Mouse (Mus musculus): ENCODE data around the gene Fosb. TPM values are rescaled to one million over a fixed set of nuclear protein-coding genes. Genes with fewer than 3 reads are reported as not detected.
A peak's percentile ranks its signal among the peaks of the same experiment; 100 is the strongest.

Fosb gene
- total and polyA plus RNA-seq, 2 experiments from 2014 or later = 0.36 to 5.1 TPM

DNA sequence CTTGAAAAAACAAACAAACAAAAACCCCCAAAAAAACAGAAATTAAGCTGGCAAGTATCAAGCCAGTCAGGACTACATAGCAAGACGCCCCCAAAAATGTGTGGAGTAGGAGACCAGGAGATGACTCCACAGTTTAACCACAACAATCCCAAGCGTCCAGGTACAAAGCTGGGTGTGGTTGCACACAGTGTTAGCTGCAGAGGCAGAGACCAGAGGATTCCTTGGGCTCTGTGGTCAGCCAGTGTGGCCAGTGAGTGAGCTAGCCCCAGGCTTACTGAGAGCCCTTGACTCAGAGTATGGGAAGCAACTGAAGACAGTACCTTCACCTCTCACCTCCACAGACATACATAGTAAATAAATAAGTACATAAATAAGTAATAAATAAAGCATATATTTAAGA is 22.1 kb upstream of the Fosb start:
- no peak overlapping the region for H3K9ac ChIP-seq
- peaks cover 13% of the 10 kb centered on the region; the same call in 1 of the 2 replicates for H3K4me1 ChIP-seq (ENCODE audit: insufficient read depth)
- DNase-seq (no peak), ATAC-seq (no peak)
- no peak for TF ChIP-seq CTCF (IDR thresholded peaks at IDR 0.05; ENCODE audit: low read depth)
- H3K4me2 ChIP-seq (ENCODE audit: low read depth) = no peak overlapping the region
- no peaks in the 10 kb centered on the region for H3K27me3 ChIP-seq (ENCODE audit: insufficient read depth, low read length)
- no peaks in the 10 kb centered on the region for H3K36me3 ChIP-seq (ENCODE audit: insufficient read depth)
- no peaks in the 10 kb centered on the region for H3K9me3 ChIP-seq (ENCODE audit: low read length)
- 80% methylated on average over 2 of the region's 2 CpGs for WGBS
- H3K4me3 ChIP-seq (ENCODE audit: low read depth, low read length) = no peak overlapping the region
- no peak overlapping the region for H3K27ac ChIP-seq (ENCODE audit: low read depth, low read length)

DNA sequence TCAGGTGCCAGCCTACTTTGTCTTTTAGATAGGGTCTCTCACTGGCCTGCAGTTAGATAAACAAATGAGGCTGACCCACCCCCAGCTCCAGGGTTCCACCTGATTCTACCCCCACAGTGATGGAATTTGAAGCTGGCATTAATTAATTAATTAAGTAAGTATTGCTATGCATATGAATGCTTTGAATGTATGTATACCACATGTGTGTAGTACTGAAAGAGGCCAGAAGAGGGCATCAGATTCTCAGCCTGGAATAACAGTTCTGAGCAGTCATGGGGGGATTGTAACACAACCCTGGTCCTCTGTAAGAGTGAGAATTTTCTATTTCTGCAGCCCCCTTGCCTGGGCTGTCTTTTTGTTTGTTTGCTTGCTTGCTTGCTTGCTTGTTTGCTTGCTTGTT is 18.6 kb upstream of the Fosb start:
- ATAC-seq = no peak
- DNase-seq = no peak
- peak; percentile 45; the same call in 1 of the 2 replicates for TF ChIP-seq CTCF (IDR thresholded peaks at IDR 0.05; ENCODE audit: low read depth)
- Histone ChIP-seq H3K36me3 (ENCODE audit: insufficient read depth) (no peaks in the 10 kb centered on the region), H3K27ac (ENCODE audit: low read depth, low read length) (no peak overlapping the region), H3K4me1 (ENCODE audit: insufficient read depth) (peaks cover 21% of the 10 kb centered on the region; the same call in 1 of the 2 replicates), H3K4me2 (ENCODE audit: low read depth) (no peak overlapping the region), H3K4me3 (ENCODE audit: low read depth, low read length) (no peak overlapping the region), H3K9ac (no peak overlapping the region), H3K9me3 (ENCODE audit: low read length) (no peaks in the 10 kb centered on the region), H3K27me3 (ENCODE audit: insufficient read depth, low read length) (no peaks in the 10 kb centered on the region)

DNA sequence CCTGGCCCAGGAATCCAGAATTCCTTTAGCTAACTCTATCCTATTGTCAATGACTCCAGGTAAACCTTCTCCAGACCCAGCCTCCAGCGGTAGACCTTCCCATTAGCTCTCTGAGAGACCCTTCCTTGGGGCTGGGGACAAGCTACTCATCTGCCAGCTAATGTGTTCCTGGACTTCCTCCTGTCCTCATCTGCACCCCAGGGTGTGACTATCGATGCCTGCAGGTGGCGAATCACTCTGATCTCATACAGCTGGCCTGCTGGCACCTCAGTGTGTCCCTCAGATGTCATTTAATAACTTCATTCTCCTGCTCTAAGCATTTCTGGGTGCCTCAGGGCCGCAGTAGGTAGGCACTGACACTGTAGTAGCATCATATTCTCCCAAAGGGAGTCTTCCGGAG is 17.9 kb upstream of the Fosb start:
- H3K27me3 ChIP-seq (ENCODE audit: insufficient read depth, low read length) = no peaks in the 10 kb centered on the region
- no peaks in the 10 kb centered on the region for H3K9me3 ChIP-seq (ENCODE audit: low read length)
- peaks cover 21% of the 10 kb centered on the region; the same call in 1 of the 2 replicates for H3K4me1 ChIP-seq (ENCODE audit: insufficient read depth)
- H3K27ac ChIP-seq (ENCODE audit: low read depth, low read length) = no peak overlapping the region
- no peak overlapping the region for H3K9ac ChIP-seq
- TF ChIP-seq CTCF (IDR thresholded peaks at IDR 0.05; ENCODE audit: low read depth) = no peak
- H3K36me3 ChIP-seq (ENCODE audit: insufficient read depth) = no peaks in the 10 kb centered on the region
- 81% methylated on average over 5 of the region's 5 CpGs for WGBS
- no peak for DNase-seq
- H3K4me2 ChIP-seq (ENCODE audit: low read depth) = no peak overlapping the region; the same call in 1 of the 2 replicates
- no peak overlapping the region for H3K4me3 ChIP-seq (ENCODE audit: low read depth, low read length)
- no peak for ATAC-seq

DNA sequence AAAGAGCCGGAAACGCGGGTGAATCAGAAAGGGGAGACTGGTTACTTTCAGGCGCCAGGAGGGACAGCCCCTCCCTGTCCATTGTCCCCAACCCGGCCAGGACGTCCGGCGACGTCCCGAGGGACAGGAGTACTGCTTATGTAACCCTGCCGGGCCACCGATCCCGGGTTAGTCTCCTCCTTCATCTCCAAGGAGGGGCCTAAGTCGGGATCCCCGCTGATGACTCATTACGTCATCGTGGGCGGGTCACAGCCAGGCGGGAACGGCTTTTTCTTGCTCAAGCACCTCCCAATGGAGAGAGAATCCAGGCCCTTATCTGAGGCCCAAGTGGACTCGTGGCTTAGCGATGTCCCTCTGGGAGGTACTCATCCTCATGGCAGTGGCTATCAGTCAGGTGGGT is 17.3 kb upstream of the Fosb start:
- Histone ChIP-seq H3K27me3 (ENCODE audit: insufficient read depth, low read length) (no peaks in the 10 kb centered on the region), H3K4me2 (ENCODE audit: low read depth) (peak overlapping the region; percentile 57), H3K4me3 (ENCODE audit: low read depth, low read length) (peak overlapping the region; percentile 37), H3K4me1 (ENCODE audit: insufficient read depth) (0 out of 2 replicates have a peak, but pooled peaks cover 16% of the 10 kb centered on the region), H3K27ac (ENCODE audit: low read depth, low read length) (peak overlapping the region; percentile 51; the same call in 1 of the 2 replicates), H3K9ac (peak overlapping the region; percentile 39), H3K9me3 (ENCODE audit: low read length) (no peaks in the 10 kb centered on the region), H3K36me3 (ENCODE audit: insufficient read depth) (no peaks in the 10 kb centered on the region)
- no peak for TF ChIP-seq CTCF (IDR thresholded peaks at IDR 0.05; ENCODE audit: low read depth)
- ATAC-seq (peak; percentile 73), DNase-seq (peak; percentile 79)
- 1% methylated on average over 22 of the region's 22 CpGs for WGBS

DNA sequence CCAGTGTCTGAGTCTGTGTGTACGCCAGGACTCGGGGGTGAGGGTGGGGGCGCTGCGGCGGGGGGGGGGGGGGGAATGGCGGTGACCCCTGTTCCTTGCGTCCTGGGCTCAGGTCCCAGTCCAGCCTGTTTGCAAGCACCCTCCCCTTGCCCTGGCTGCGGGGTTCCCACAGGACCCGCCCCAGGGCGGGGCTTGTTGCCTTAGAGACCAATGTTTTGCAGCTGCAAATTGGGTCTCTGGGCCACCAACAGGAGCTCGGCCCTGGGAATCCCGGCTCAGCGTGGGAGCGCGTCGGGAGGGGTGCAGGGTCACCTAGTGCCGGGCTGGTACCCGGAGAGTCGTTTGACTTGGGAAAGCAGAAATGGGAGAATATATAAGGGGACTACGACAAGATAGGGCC is 16.5 kb upstream of the Fosb start:
- peak overlapping the region; percentile 37 for H3K4me3 ChIP-seq (ENCODE audit: low read depth, low read length)
- H3K27ac ChIP-seq (ENCODE audit: low read depth, low read length) = peak overlapping the region; percentile 51
- H3K4me2 ChIP-seq (ENCODE audit: low read depth) = peak overlapping the region; percentile 57
- ATAC-seq = peak; percentile 61
- WGBS = under 1% methylated on average over 19 of the region's 20 CpGs
- 0 out of 2 replicates have a peak overlapping the region, but pooled peaks have one; percentile 39 for H3K9ac ChIP-seq
- no peaks in the 10 kb centered on the region for H3K36me3 ChIP-seq (ENCODE audit: insufficient read depth)
- TF ChIP-seq CTCF (IDR thresholded peaks at IDR 0.05; ENCODE audit: low read depth) = no peak
- DNase-seq = peak; percentile 69
- no peaks in the 10 kb centered on the region for H3K9me3 ChIP-seq (ENCODE audit: low read length)
- no peaks in the 10 kb centered on the region for H3K27me3 ChIP-seq (ENCODE audit: insufficient read depth, low read length)
- H3K4me1 ChIP-seq (ENCODE audit: insufficient read depth) = 0 out of 2 replicates have a peak, but pooled peaks cover 16% of the 10 kb centered on the region

DNA sequence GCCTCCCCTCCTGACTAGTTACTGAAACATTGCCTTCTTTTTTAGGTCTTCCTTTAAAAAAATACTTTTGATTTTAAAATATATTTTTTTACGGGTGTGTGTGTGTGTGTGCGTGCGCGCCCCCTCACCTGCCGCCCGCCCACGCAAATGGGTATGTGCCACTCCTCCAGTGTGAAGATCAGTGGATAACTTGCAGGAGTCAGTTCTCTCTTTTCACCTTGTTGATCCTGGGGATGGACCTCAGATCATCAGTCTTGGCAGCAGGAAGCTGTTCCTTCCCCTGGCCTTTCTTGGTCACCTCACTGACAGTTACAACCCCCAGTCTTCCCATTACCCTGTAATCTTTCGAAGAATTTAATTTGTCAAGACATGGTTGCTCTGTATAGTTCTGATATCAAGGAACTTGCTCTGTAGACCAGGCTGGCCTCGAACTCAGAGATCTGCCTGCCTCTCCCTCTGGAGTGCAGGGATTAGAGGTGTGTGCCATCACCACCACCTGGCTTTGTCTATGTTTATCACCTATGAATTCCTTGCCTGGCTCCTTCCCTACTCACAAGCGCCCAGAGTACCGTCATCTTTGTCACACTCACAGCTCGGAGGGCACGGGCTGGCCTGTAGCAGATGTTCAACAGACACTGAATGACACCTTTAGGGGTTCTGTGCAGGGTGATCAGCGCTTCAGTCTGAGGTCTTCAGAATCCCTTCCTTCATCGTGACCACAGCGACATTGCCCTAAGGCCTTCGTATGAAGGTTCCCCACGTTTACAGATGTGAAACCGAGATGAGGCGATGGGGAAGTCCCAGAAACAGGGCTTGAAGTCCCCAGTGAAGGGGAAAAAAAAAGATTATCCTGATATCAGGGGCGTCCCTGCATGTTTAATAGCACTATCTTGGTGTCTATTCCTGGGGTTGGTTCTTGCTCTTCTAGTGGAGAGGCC is 15.7 kb upstream of the Fosb start:
- no peak for TF ChIP-seq CTCF (IDR thresholded peaks at IDR 0.05; ENCODE audit: low read depth)
- ATAC-seq = no peak
- H3K9ac ChIP-seq = no peak overlapping the region
- no peak overlapping the region for H3K4me2 ChIP-seq (ENCODE audit: low read depth)
- 76% methylated on average over 21 of the region's 21 CpGs for WGBS
- no peaks in the 10 kb centered on the region for H3K9me3 ChIP-seq (ENCODE audit: low read length)
- H3K36me3 ChIP-seq (ENCODE audit: insufficient read depth) = no peaks in the 10 kb centered on the region
- H3K27me3 ChIP-seq (ENCODE audit: insufficient read depth, low read length) = no peaks in the 10 kb centered on the region
- peaks cover 20% of the 10 kb centered on the region; the same call in 1 of the 2 replicates for H3K4me1 ChIP-seq (ENCODE audit: insufficient read depth)
- no peak overlapping the region for H3K27ac ChIP-seq (ENCODE audit: low read depth, low read length)
- no peak overlapping the region for H3K4me3 ChIP-seq (ENCODE audit: low read depth, low read length)
- DNase-seq = no peak

DNA sequence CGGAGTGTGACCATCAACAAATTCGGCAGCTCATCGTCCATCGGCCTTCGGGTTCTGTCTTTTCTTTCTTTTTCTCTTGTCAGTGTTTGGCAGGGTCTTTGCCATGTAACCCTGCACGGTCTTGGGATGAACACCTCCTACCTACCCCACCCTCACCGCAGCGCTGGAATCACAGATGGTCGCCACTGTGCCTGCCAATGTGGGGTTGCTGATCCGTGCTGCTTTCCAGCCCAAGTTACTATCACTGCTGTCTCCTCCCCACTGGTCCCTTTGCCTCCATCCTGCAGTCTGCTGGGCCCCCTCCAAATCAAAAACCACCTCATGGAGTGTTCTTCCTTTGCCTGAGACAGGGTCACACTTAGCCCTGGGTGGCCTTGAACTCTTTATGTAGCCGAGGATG is 14.4 kb upstream of the Fosb start:
- H3K4me3 ChIP-seq (ENCODE audit: low read depth, low read length) = no peak overlapping the region
- no peak for TF ChIP-seq CTCF (IDR thresholded peaks at IDR 0.05; ENCODE audit: low read depth)
- DNase-seq (no peak), ATAC-seq (no peak)
- peaks cover 23% of the 10 kb centered on the region; the same call in 1 of the 2 replicates for H3K4me1 ChIP-seq (ENCODE audit: insufficient read depth)
- H3K36me3 ChIP-seq (ENCODE audit: insufficient read depth) = no peaks in the 10 kb centered on the region
- H3K9me3 ChIP-seq (ENCODE audit: low read length) = no peaks in the 10 kb centered on the region
- no peaks in the 10 kb centered on the region for H3K27me3 ChIP-seq (ENCODE audit: insufficient read depth, low read length)
- H3K27ac ChIP-seq (ENCODE audit: low read depth, low read length) = no peak overlapping the region
- WGBS = 85% methylated on average over 11 of the region's 11 CpGs
- no peak overlapping the region for H3K4me2 ChIP-seq (ENCODE audit: low read depth)
- no peak overlapping the region for H3K9ac ChIP-seq

All from forebrain, postnatal 0 days (tissue).